Comparison of ENCODE assay signal across 8 mouse cellular contexts in genomic region chr7:29859532-29860517, GRCm38 (mm10). TPM values are rescaled to one million over a fixed set of nuclear protein-coding genes. Genes with fewer than 3 reads are reported as not detected.
A peak's percentile ranks its signal among the peaks of the same experiment; 100 is the strongest.
DNase-seq lines count a peak whose midpoint lies in the region; ATAC-seq and TF ChIP-seq lines count a peak whose summit lies in the region.

Zfp420 (plus strand) TSS chr7:29859979.

- intact Hi-C loops in heart, postnatal 14 days (cut with DNase I), result loop anchor here (5.0 kb wide), 3 partner anchors 42 to 92 kb away; partner anchors contain the start of genes Zfp74 and Zfp790

- H3K9me3 ChIP-seq in E14TG2a.4 (ENCODE audit: low read length), result no peaks in the 10 kb centered on the region
- H3K9me3 ChIP-seq in forebrain, embryonic 14.5 days (replicated peaks; ENCODE audit: control insufficient read depth, low read length), result no peaks in the 10 kb centered on the region
- no peaks in the 10 kb centered on the region for H3K9me3 ChIP-seq in neural tube, embryonic 15.5 days (replicated peaks)

- H3K27ac ChIP-seq in forebrain, embryonic 14.5 days (ENCODE audit: low read depth, low read length), result peak within 1 kb of the TSS; percentile 52; the same call in 1 of the 2 replicates
- H3K27ac ChIP-seq in neural tube, embryonic 15.5 days (replicated peaks), result peak within 1 kb of the TSS; percentile 81

- peak within 1 kb of the TSS; percentile 88 for H3K4me3 ChIP-seq in E14TG2a.4 (replicated peaks; ENCODE audit: low read length)
- peak within 1 kb of the TSS; percentile 47 for H3K4me3 ChIP-seq in forebrain, embryonic 14.5 days (ENCODE audit: low read depth, low read length)
- H3K4me3 ChIP-seq in neural tube, embryonic 15.5 days (replicated peaks), result peak within 1 kb of the TSS; percentile 75

- peaks cover 9% of the 10 kb centered on the region for H3K36me3 ChIP-seq in E14TG2a.4 (ENCODE audit: insufficient read depth, low read length)
- H3K36me3 ChIP-seq in forebrain, embryonic 14.5 days (ENCODE audit: control insufficient read depth, insufficient read depth, low read length), result no peaks in the 10 kb centered on the region
- H3K36me3 ChIP-seq in neural tube, embryonic 15.5 days, result peaks cover 10% of the 10 kb centered on the region; the same call in 1 of the 2 replicates

- TF ChIP-seq CTCF in E14TG2a.4 (conservative IDR thresholded peaks at IDR 0.05; ENCODE audit: low read length), result no peak

- peak within 1 kb of the TSS; percentile 60 for H3K9ac ChIP-seq in forebrain, embryonic 14.5 days (ENCODE audit: low read length)
- peak within 1 kb of the TSS; percentile 77 for H3K9ac ChIP-seq in neural tube, embryonic 15.5 days (replicated peaks)

- H3K4me1 ChIP-seq in E14TG2a.4 (replicated peaks; ENCODE audit: low read depth, low read length), result peaks cover 35% of the 10 kb centered on the region
- H3K4me1 ChIP-seq in forebrain, embryonic 14.5 days (ENCODE audit: control insufficient read depth, insufficient read depth, low read length), result peaks cover 6% of the 10 kb centered on the region; the same call in 1 of the 2 replicates
- H3K4me1 ChIP-seq in neural tube, embryonic 15.5 days, result peaks cover 12% of the 10 kb centered on the region

- WGBS in forebrain, embryonic 14.5 days, result 6% methylated on average over 32 of the region's 32 CpGs
- 5% methylated on average over 32 of the region's 32 CpGs for WGBS in neural tube, embryonic 15.5 days

- peak within 1 kb of the TSS; percentile 55 for H3K4me2 ChIP-seq in forebrain, embryonic 14.5 days (ENCODE audit: low read length)
- peak within 1 kb of the TSS; percentile 73 for H3K4me2 ChIP-seq in neural tube, embryonic 15.5 days

- peak; percentile 99 for ATAC-seq in forebrain, embryonic 14.5 days
- ATAC-seq in neural tube, embryonic 15.5 days (ENCODE audit: low FRiP score), result peak; percentile 97

- DNase-seq in c-Kit-positive CD71-positive TER-119-positive erythroid progenitor cells, embryonic 14.5 days (ENCODE audit: low spot score), result peak; percentile 72
- DNase-seq in forebrain, embryonic 14.5 days (ENCODE audit: low spot score), result peak; percentile 98
- peak; percentile 82 to 89 for DNase-seq in heart, postnatal 14 days
- peak; percentile 92 for DNase-seq in layer of hippocampus, adult 11-12 months (ENCODE audit: low spot score)
- DNase-seq in lung, adult 18-20 months, result peak; percentile 92 to 94
- peak; percentile 87 for DNase-seq in testis, postnatal 14 days (ENCODE audit: low spot score)

- H3K27me3 ChIP-seq in E14TG2a.4 (ENCODE audit: insufficient read depth, low read length), result no peaks in the 10 kb centered on the region
- no peaks in the 10 kb centered on the region for H3K27me3 ChIP-seq in forebrain, embryonic 14.5 days (replicated peaks; ENCODE audit: control insufficient read depth, insufficient read depth, low read length)
- H3K27me3 ChIP-seq in neural tube, embryonic 15.5 days (replicated peaks), result no peaks in the 10 kb centered on the region

RNA-seq across cellular contexts. Expression of gene Zfp420, which starts in this region (rescaled TPM):
- polyA plus RNA-seq in forebrain, embryonic 14.5 days (2014; fragmentation: Nextera tagmentation; extraction: Ambion mirVana), result 16.5 and 21.6 TPM in 2 replicates
- 1 to 10 TPM; 2.5 to 2.8 TPM for total RNA-seq in heart, postnatal 14 days (2021)
- polyA plus RNA-seq in neural tube, embryonic 15.5 days (2015; fragmentation: Nextera tagmentation; extraction: Ambion mirVana), result 19.4 and 20.5 TPM in 2 replicates

Comparison
In these comparisons a context has a peak if more than half of its experiments do, and no peak if none do; other contexts are left out.
1. Peak in every context shown above with its lines: DNase-seq, ATAC-seq, H3K4me3 ChIP-seq and H3K27ac ChIP-seq.